Mouse (Mus musculus): Measurements from ENCODE around the gene Gm16405. TPM values are rescaled to one million over a fixed set of nuclear protein-coding genes. Genes with fewer than 3 reads are reported as not detected.

Gm16405 gene
- polyA plus RNA-seq (2017; shearing (Covaris generic)) = not detected

GRCm38 (mm10) chrX:54530908-54531307, at the start of gene Gm16405:
Gm16405 (plus strand) TSS chrX:54531208.

Other genes with a start within 250 kb of the Gm16405 start
- not detected for gene Gm16430, start 91.0 kb downstream of the Gm16405 start, polyA plus RNA-seq (2017; shearing (Covaris generic))

Data from effector memory CD4-positive, alpha-beta T cell, adult 5 months (primary cell).